Mouse (Mus musculus) forebrain, embryonic 14.5 days (tissue): ENCODE measurements around the gene Olfr1493-ps1. TPM values are rescaled to one million over a fixed set of nuclear protein-coding genes. Genes with fewer than 3 reads are reported as not detected.

Source experiments
- ATAC-seq: fragments of 200-750 bp; cut with Nextera tagmentation; 2 replicates; pipeline ENCODE4 v1.8.0; 2017; ENCODE audit warnings: mild to moderate bottlenecking, moderate library complexity
- DNase-seq: peaks from one replicate; pipeline ENCODE4 v3.0.0-alpha.2; 2015; ENCODE audit warnings: low spot score
- H3K27ac ChIP-seq: fragments of 300-500 bp; sonication (generic); 2 replicates; pipeline ENCODE4 v1.5.1; 2014; ENCODE audit warnings: low read depth, mild to moderate bottlenecking, control low read depth, low read length, moderate library complexity
- H3K27me3 ChIP-seq: fragments of 300-500 bp; sonication (generic); replicated peaks from 2 replicates; pipeline ENCODE4 v1.6.1; 2014; ENCODE audit warnings: low read length, control low read depth, mixed read lengths; ENCODE audit not compliant: control insufficient read depth, insufficient read depth
- H3K36me3 ChIP-seq: fragments of 300-500 bp; sonication (generic); 2 replicates; pipeline ENCODE4 v1.6.1; 2014; ENCODE audit warnings: low read length, control low read depth; ENCODE audit not compliant: control insufficient read depth, insufficient read depth
- H3K4me1 ChIP-seq: fragments of 300-500 bp; sonication (generic); 2 replicates; pipeline ENCODE4 v1.6.1; 2014; ENCODE audit warnings: antibody characterized with exemption, low read length, control low read depth; ENCODE audit not compliant: control insufficient read depth, insufficient read depth
- H3K4me2 ChIP-seq: fragments of 300-500 bp; sonication (generic); 2 replicates; pipeline ENCODE4 v1.6.1; 2014; ENCODE audit warnings: mild to moderate bottlenecking, control low read depth, low read length
- H3K4me3 ChIP-seq: fragments of 300-500 bp; sonication (generic); 2 replicates; pipeline ENCODE4 v1.5.1; 2014; ENCODE audit warnings: low read depth, low read length, control low read depth
- H3K9ac ChIP-seq: fragments of 300-500 bp; sonication (generic); 2 replicates; pipeline ENCODE4 v1.6.1; 2014; ENCODE audit warnings: mild to moderate bottlenecking, low read length, control low read depth, moderate library complexity
- H3K9me3 ChIP-seq: fragments of 300-500 bp; sonication (generic); replicated peaks from 2 replicates; pipeline ENCODE4 v1.6.1; 2016; ENCODE audit warnings: low read length, control low read depth, mixed read lengths; ENCODE audit not compliant: control insufficient read depth
- WGBS: fragments of 180-500 bp; shearing (Covaris S2); extraction: QIAGEN DNeasy Blood & Tissue Kit; methylation state at CpG from one replicate; pipeline ENCODE4 v1.1.7; 2014; 5-methylcytosine and 5-hydroxymethylcytosine counted together
- polyA plus RNA-seq: library from polyadenylated mRNA; unstranded; fragments of >200 nt; fragmentation: Nextera tagmentation; extraction: Ambion mirVana; gene quantifications from 2 replicates; pipeline ENCODE4 v1.2.1, GENCODE M21; 2014

Olfr1493-ps1 gene
- not detected in 2 replicates for polyA plus RNA-seq

GRCm38 (mm10) chr19:13722978-13723377, at the start of gene Olfr1493-ps1:
Gene Olfr1493-ps1 (plus strand): TSS chr19:13723278.
- Histone ChIP-seq H3K36me3 (no peaks in the 10 kb centered on the region), H3K9me3 (no peaks in the 10 kb centered on the region), H3K9ac (no peak within 1 kb of the TSS), H3K4me1 (no peaks in the 10 kb centered on the region), H3K4me3 (no peak within 1 kb of the TSS), H3K4me2 (no peak within 1 kb of the TSS), H3K27me3 (no peaks in the 10 kb centered on the region), H3K27ac (no peak within 1 kb of the TSS)
- DNase-seq (no peak), ATAC-seq (no peak)
- 52% methylated on average over 2 of the region's 2 CpGs for WGBS

GRCm38 (mm10) chr19:13696968-13697367, 26.1 kb upstream of the Olfr1493-ps1 start, which contains the start of gene Olfr1491:
Gene Olfr1491 (plus strand): TSS chr19:13697268.
- Histone ChIP-seq H3K36me3 (no peaks in the 10 kb centered on the region), H3K9ac (no peak within 1 kb of the TSS), H3K4me1 (no peaks in the 10 kb centered on the region), H3K4me3 (no peak within 1 kb of the TSS), H3K27ac (no peak within 1 kb of the TSS), H3K27me3 (no peaks in the 10 kb centered on the region), H3K4me2 (no peak within 1 kb of the TSS), H3K9me3 (no peaks in the 10 kb centered on the region)
- WGBS, result 78% methylated on average over 3 of the region's 3 CpGs
- DNase-seq, result no peak
- no peak for ATAC-seq

DNA sequence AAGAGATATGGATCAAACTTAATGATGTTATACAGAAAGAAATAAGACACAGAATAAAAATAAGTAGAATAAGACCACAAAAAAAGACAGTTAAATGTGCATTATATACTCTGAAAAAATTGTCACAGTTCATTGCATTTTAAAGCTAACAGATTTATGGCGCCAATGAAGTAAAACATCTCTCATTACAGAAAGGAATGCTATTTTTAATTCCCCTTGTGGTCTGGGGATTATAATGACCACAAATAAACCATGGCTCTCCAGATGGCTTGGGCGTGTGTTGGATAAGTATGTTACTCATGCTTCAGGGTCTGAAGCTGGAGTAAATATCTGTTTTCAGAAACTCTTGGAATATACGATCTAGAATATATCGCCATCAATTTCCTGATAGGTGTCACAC, 16.4 kb downstream of the Olfr1493-ps1 start, which contains the start of gene Olfr1494:
Gene Olfr1494 (plus strand): TSS at position 301 of the 400 bp plus-strand sequence.
- Histone ChIP-seq H3K36me3 (no peaks in the 10 kb centered on the region), H3K27me3 (no peaks in the 10 kb centered on the region), H3K9ac (no peak within 1 kb of the TSS), H3K4me1 (no peaks in the 10 kb centered on the region), H3K4me2 (no peak within 1 kb of the TSS), H3K4me3 (no peak within 1 kb of the TSS), H3K27ac (no peak within 1 kb of the TSS), H3K9me3 (no peaks in the 10 kb centered on the region)
- DNase-seq (no peak), ATAC-seq (no peak)
- WGBS, result 95% methylated on average over 4 of the region's 4 CpGs

- DNase-seq (no peak), ATAC-seq (no peak)
- Histone ChIP-seq H3K4me1 (no peaks in the 10 kb centered on the region), H3K36me3 (no peaks in the 10 kb centered on the region), H3K4me2 (no peak overlapping the region), H3K4me3 (no peak overlapping the region), H3K27ac (no peak overlapping the region), H3K27me3 (no peaks in the 10 kb centered on the region), H3K9ac (no peak overlapping the region), H3K9me3 (no peaks in the 10 kb centered on the region)
- 89% methylated on average over 1 of the region's 1 CpGs for WGBS
These were observed 26.3 kb downstream of the Olfr1493-ps1 start for GRCm38 (mm10) chr19:13749366-13749765.

GRCm38 (mm10) chr19:13764306-13764705, 41.2 kb downstream of the Olfr1493-ps1 start, which contains the start of gene Olfr1495:
Gene Olfr1495 (plus strand): TSS chr19:13764606.
- Histone ChIP-seq H3K36me3 (no peaks in the 10 kb centered on the region), H3K9ac (no peak within 1 kb of the TSS), H3K4me2 (no peak within 1 kb of the TSS), H3K4me3 (no peak within 1 kb of the TSS), H3K27me3 (no peaks in the 10 kb centered on the region), H3K9me3 (no peaks in the 10 kb centered on the region), H3K27ac (no peak within 1 kb of the TSS), H3K4me1 (no peaks in the 10 kb centered on the region)
- DNase-seq, result no peak
- ATAC-seq, result no peak
- 78% methylated on average over 3 of the region's 3 CpGs for WGBS

- Histone ChIP-seq H3K4me2 (no peak overlapping the region), H3K9me3 (no peaks in the 10 kb centered on the region), H3K4me3 (no peak overlapping the region), H3K27ac (no peak overlapping the region), H3K27me3 (no peaks in the 10 kb centered on the region), H3K36me3 (no peaks in the 10 kb centered on the region), H3K4me1 (no peaks in the 10 kb centered on the region), H3K9ac (no peak overlapping the region)
- WGBS, result 94% methylated on average over 9 of the region's 9 CpGs
- no peak for ATAC-seq
- no peak for DNase-seq
These were observed 45.6 kb downstream of the Olfr1493-ps1 start for GRCm38 (mm10) chr19:13768565-13769276.

DNA sequence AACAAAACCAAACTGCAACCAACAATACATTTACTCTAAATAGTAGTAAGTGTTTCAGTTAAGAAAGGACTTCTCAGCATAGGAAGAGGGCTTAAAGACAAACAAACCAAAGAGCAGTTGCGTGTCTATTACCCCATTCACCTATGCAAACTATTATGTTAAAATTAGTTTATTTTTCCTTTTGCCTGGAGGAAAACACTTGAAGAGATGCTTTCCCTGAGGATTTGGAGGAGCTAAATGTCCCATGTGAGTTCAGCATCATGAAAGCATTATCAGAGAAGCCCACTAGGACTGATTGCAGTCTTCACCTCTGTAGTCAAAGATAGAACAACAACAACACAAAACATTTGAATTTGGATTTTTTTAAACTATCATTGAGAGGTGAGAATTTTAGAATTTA, 54.5 kb downstream of the Olfr1493-ps1 start, which contains the start of gene Olfr1496:
Gene Olfr1496 (plus strand): TSS at position 301 of the 400 bp plus-strand sequence.
- no peak for ATAC-seq
- no peaks in the 10 kb centered on the region for H3K27me3 ChIP-seq
- H3K4me1 ChIP-seq, result no peaks in the 10 kb centered on the region
- 93% methylated on average over 1 of the region's 1 CpGs for WGBS
- H3K9ac ChIP-seq, result no peak within 1 kb of the TSS
- no peak within 1 kb of the TSS for H3K27ac ChIP-seq
- DNase-seq, result no peak
- H3K9me3 ChIP-seq, result no peaks in the 10 kb centered on the region
- H3K4me2 ChIP-seq, result no peak within 1 kb of the TSS
- no peak within 1 kb of the TSS for H3K4me3 ChIP-seq
- H3K36me3 ChIP-seq, result no peaks in the 10 kb centered on the region

Other genes with a start within 250 kb of the Olfr1493-ps1 start
- gene Olfr1475, start 243.1 kb upstream of the Olfr1493-ps1 start, polyA plus RNA-seq, result not detected in 2 replicates
- not detected in 2 replicates for gene Olfr1477, start 222.7 kb upstream of the Olfr1493-ps1 start, polyA plus RNA-seq
- not detected in 2 replicates for gene Olfr1480, start 195.4 kb upstream of the Olfr1493-ps1 start, polyA plus RNA-seq
- gene Olfr1484, start 139.8 kb upstream of the Olfr1493-ps1 start, polyA plus RNA-seq, result not detected in 2 replicates
- not detected in 2 replicates for gene Olfr1487, start 105.9 kb upstream of the Olfr1493-ps1 start, polyA plus RNA-seq
- gene Olfr1489, start 91.7 kb upstream of the Olfr1493-ps1 start, polyA plus RNA-seq, result not detected in 2 replicates
- gene Olfr1490, start 72.2 kb upstream of the Olfr1493-ps1 start, polyA plus RNA-seq, result not detected in 2 replicates
- gene Olfr1491, start 26.0 kb upstream of the Olfr1493-ps1 start, polyA plus RNA-seq, result not detected in 2 replicates
- gene Olfr1494, start 16.4 kb downstream of the Olfr1493-ps1 start, polyA plus RNA-seq, result not detected in 2 replicates
- gene Olfr1495, start 41.3 kb downstream of the Olfr1493-ps1 start, polyA plus RNA-seq, result not detected in 2 replicates
- not detected in 2 replicates for gene Olfr1496, start 54.6 kb downstream of the Olfr1493-ps1 start, polyA plus RNA-seq
- gene Olfr1497, start 74.9 kb downstream of the Olfr1493-ps1 start, polyA plus RNA-seq, result not detected in 2 replicates
- not detected in 2 replicates for gene Olfr1499, start 96.2 kb downstream of the Olfr1493-ps1 start, polyA plus RNA-seq
- gene Olfr1500, start 107.2 kb downstream of the Olfr1493-ps1 start, polyA plus RNA-seq, result not detected in 2 replicates
- gene Olfr1501, start 127.4 kb downstream of the Olfr1493-ps1 start, polyA plus RNA-seq, result not detected in 2 replicates
- gene Olfr1502, start 138.5 kb downstream of the Olfr1493-ps1 start, polyA plus RNA-seq, result not detected in 2 replicates
- not detected in 2 replicates for gene Olfr1504, start 174.7 kb downstream of the Olfr1493-ps1 start, polyA plus RNA-seq
- gene Olfr1505, start 190.3 kb downstream of the Olfr1493-ps1 start, polyA plus RNA-seq, result not detected in 2 replicates